Mouse (Mus musculus) leukemia stem cell, adult 10-12 weeks (primary cell): ENCODE results near the gene Trex2. TPM values are rescaled to one million over a fixed set of nuclear protein-coding genes. Genes with fewer than 3 reads are reported as not detected.

Source experiments
- polyA plus RNA-seq: library from polyadenylated mRNA; stranded (reverse); fragments of >175 nt; gene quantifications from 2 replicates; pipeline ENCODE4 v1.2.3, GENCODE M21; 2012; ENCODE audit warnings: low replicate concordance

The Trex2 gene
- polyA plus RNA-seq, result not detected in 2 replicates

GRCm38 (mm10) chrX:73435252-73435651, at the start of gene Trex2:
TSS of gene Trex2 (minus strand) at chrX:73435344.

DNA sequence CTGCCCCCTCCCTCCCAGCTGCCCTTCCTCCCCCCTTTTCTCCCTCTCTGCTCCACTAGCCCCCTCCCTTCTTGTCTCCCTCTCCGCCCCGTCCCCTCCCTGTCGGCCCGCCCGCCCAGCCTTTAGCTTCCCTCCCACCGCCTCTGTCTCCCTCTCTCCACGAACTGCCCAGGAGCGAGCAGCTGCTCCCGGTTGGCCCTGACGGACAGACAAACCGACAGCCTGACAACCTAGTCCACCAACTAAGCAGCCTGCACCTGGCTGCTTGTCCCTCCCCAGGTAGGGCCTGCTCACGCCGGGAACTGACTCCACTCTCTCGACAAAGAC, 48.3 kb upstream of the Trex2 start, which contains the start of gene Bgn:
Bgn (plus strand) TSS at position 119 of the 327 bp plus-strand sequence.

GRCm38 (mm10) chrX:73458877-73459392, 23.8 kb upstream of the Trex2 start, which contains the start of gene Haus7:
TSS of gene Haus7 (minus strand) at chrX:73459044.

GRCm38 (mm10) chrX:73410880-73411517, 24.1 kb downstream of the Trex2 start, which contains the start of gene Zfp92:
TSS of gene Zfp92 (plus strand) at chrX:73411096.

GRCm38 (mm10) chrX:73398636-73399035, 36.5 kb downstream of the Trex2 start, which contains the start of gene Gm18336:
TSS of gene Gm18336 (minus strand) at chrX:73398736.

Other genes with a start within 250 kb of the Trex2 start
- not detected in 2 replicates for gene Xlr3b, start 243.1 kb downstream of the Trex2 start, polyA plus RNA-seq
- gene Xlr4b, start 221.0 kb downstream of the Trex2 start, polyA plus RNA-seq, result 0.92 and 1.4 TPM in 2 replicates
- gene F8a, start 207.1 kb downstream of the Trex2 start, polyA plus RNA-seq, result 17.9 and 29.9 TPM in 2 replicates
- gene Xlr4c, start 192.2 kb downstream of the Trex2 start, polyA plus RNA-seq, result 0.73 and 2.7 TPM in 2 replicates
- not detected in 2 replicates for gene Xlr3c, start 170.0 kb downstream of the Trex2 start, polyA plus RNA-seq
- not detected in 2 replicates for gene Xlr5a, start 142.4 kb downstream of the Trex2 start, polyA plus RNA-seq
- not detected in 2 replicates for gene Xlr5c, start 142.4 kb downstream of the Trex2 start, polyA plus RNA-seq
- not detected in 2 replicates for gene Gm45015, start 98.5 kb downstream of the Trex2 start, polyA plus RNA-seq
- 0.93 and 1.5 TPM in 2 replicates for gene Zfp275, start 92.7 kb downstream of the Trex2 start, polyA plus RNA-seq
- not detected in 2 replicates for gene Gm18336, start 36.6 kb downstream of the Trex2 start, polyA plus RNA-seq
- gene Zfp92, start 24.2 kb downstream of the Trex2 start, polyA plus RNA-seq, result 0.05 TPM in 1 of 2 replicates, not detected in the other
- gene Haus7, start 23.7 kb upstream of the Trex2 start, polyA plus RNA-seq, result 1.0 and 2.9 TPM in 2 replicates
- 0.98 and 20.4 TPM in 2 replicates for gene Bgn, start 48.3 kb upstream of the Trex2 start, polyA plus RNA-seq
- not detected in 2 replicates for gene Atp2b3, start 67.7 kb upstream of the Trex2 start, polyA plus RNA-seq
- 0.32 and 0.43 TPM in 2 replicates for gene Dusp9, start 204.1 kb upstream of the Trex2 start, polyA plus RNA-seq
- gene Pnck, start 224.8 kb upstream of the Trex2 start, polyA plus RNA-seq, result 0.21 and 0.50 TPM in 2 replicates
- 0.57 and 0.89 TPM in 2 replicates for gene Slc6a8, start 237.8 kb upstream of the Trex2 start, polyA plus RNA-seq